Mouse (Mus musculus): ENCODE measurements around the gene Zbed5. TPM values are rescaled to one million over a fixed set of nuclear protein-coding genes. Genes with fewer than 3 reads are reported as not detected.
"Not testable (repeated sequence)": the region's sequence is repeated elsewhere in the genome, so short reads cannot be mapped to it uniquely, and the experiment has no call there.

The Zbed5 gene
- polyA plus RNA-seq, 1 experiment from 2014 or later, result 13.0 TPM

- ATAC-seq (ENCODE audit: low FRiP score), result no peak
- no peaks in the 10 kb centered on the region for H3K4me1 ChIP-seq
Measured at GRCm38 (mm10) chr5:129875098-129875497, 20.4 kb upstream of the Zbed5 start.

GRCm38 (mm10) chr5:129877731-129878455 lies 17.6 kb upstream of the Zbed5 start:
- Histone ChIP-seq H3K36me3 (peaks cover 26% of the 10 kb centered on the region), H3K4me3 (replicated peaks) (no peak overlapping the region), H3K4me2 (no peak overlapping the region), H3K4me1 (no peaks in the 10 kb centered on the region), H3K9ac (replicated peaks) (no peak overlapping the region), H3K27ac (replicated peaks) (no peak overlapping the region), H3K9me3 (replicated peaks) (no peaks in the 10 kb centered on the region), H3K27me3 (replicated peaks) (no peaks in the 10 kb centered on the region)
- 82% methylated on average over 9 of the region's 9 CpGs for WGBS
- no peak for ATAC-seq (ENCODE audit: low FRiP score)

More at GRCm38 (mm10) chr5:129875098-129875497, 20.4 kb upstream of the Zbed5 start:
- no peak overlapping the region for H3K9ac ChIP-seq (replicated peaks)
- peaks cover 2% of the 10 kb centered on the region for H3K36me3 ChIP-seq
- 80% methylated on average over 11 of the region's 11 CpGs for WGBS
- H3K4me3 ChIP-seq (replicated peaks), result no peak overlapping the region
- H3K27me3 ChIP-seq (replicated peaks), result no peaks in the 10 kb centered on the region
- no peaks in the 10 kb centered on the region for H3K9me3 ChIP-seq (replicated peaks)
- no peak overlapping the region for H3K27ac ChIP-seq (replicated peaks)
- H3K4me2 ChIP-seq, result no peak overlapping the region

GRCm38 (mm10) chr5:129878946-129879345 lies 16.6 kb upstream of the Zbed5 start:
- no peaks in the 10 kb centered on the region for H3K9me3 ChIP-seq (replicated peaks)
- no peak overlapping the region for H3K4me3 ChIP-seq (replicated peaks)
- whole genome bisulfite sequencing, result 48% methylated on average over 2 of the region's 2 CpGs
- ATAC-seq (ENCODE audit: low FRiP score), result no peak
- no peaks in the 10 kb centered on the region for H3K27me3 ChIP-seq (replicated peaks)
- peaks cover 6% of the 10 kb centered on the region; the same call in 1 of the 2 replicates for H3K4me1 ChIP-seq
- no peak overlapping the region for H3K9ac ChIP-seq (replicated peaks)
- no peak overlapping the region; the same call in 1 of the 2 replicates for H3K27ac ChIP-seq (replicated peaks)
- no peak overlapping the region for H3K4me2 ChIP-seq
- H3K36me3 ChIP-seq, result peaks cover 32% of the 10 kb centered on the region

- H3K4me1 ChIP-seq, result peaks cover 14% of the 10 kb centered on the region
- H3K9ac ChIP-seq (replicated peaks), result no peak overlapping the region
- no peak overlapping the region for H3K4me2 ChIP-seq
- no peaks in the 10 kb centered on the region for H3K9me3 ChIP-seq (replicated peaks)
- H3K27me3 ChIP-seq (replicated peaks), result no peaks in the 10 kb centered on the region
- ATAC-seq (ENCODE audit: low FRiP score), result no peak
- no peak overlapping the region for H3K27ac ChIP-seq (replicated peaks)
- no peak overlapping the region for H3K4me3 ChIP-seq (replicated peaks)
- 77% methylated on average over 3 of the region's 3 CpGs for WGBS
- H3K36me3 ChIP-seq, result peaks cover 41% of the 10 kb centered on the region
Measured at GRCm38 (mm10) chr5:129879888-129880287, 15.6 kb upstream of the Zbed5 start.

- no peaks in the 10 kb centered on the region for H3K27me3 ChIP-seq (replicated peaks)
- H3K4me2 ChIP-seq, result peak overlapping the region; percentile 88
- H3K9ac ChIP-seq (replicated peaks), result peak overlapping the region; percentile 92
- peaks cover 26% of the 10 kb centered on the region for H3K36me3 ChIP-seq
- 31% methylated on average over 10 of the region's 10 CpGs for WGBS
- peak overlapping the region; percentile 94 for H3K27ac ChIP-seq (replicated peaks)
- no peaks in the 10 kb centered on the region for H3K9me3 ChIP-seq (replicated peaks)
- peak overlapping the region; percentile 88 for H3K4me3 ChIP-seq (replicated peaks)
- peaks cover 34% of the 10 kb centered on the region for H3K4me1 ChIP-seq
- ATAC-seq (ENCODE audit: low FRiP score), result no peak
Measured at GRCm38 (mm10) chr5:129886271-129886670, 9.3 kb upstream of the Zbed5 start.

GRCm38 (mm10) chr5:129886911-129887636 lies 8.4 kb upstream of the Zbed5 start, which contains the start of gene Chchd2:
Chchd2 (minus strand) TSS chr5:129887470.
- ATAC-seq (ENCODE audit: low FRiP score), result peak; percentile 99
- WGBS, result under 1% methylated on average over 46 of the region's 46 CpGs

GRCm38 (mm10) chr5:129890390-129890789 lies 5.1 kb upstream of the Zbed5 start:
- not testable (repeated sequence) for H3K27ac ChIP-seq (replicated peaks); H3K36me3 ChIP-seq; H3K27me3 ChIP-seq (replicated peaks); H3K9ac ChIP-seq (replicated peaks); H3K4me3 ChIP-seq (replicated peaks); ATAC-seq (ENCODE audit: low FRiP score); H3K9me3 ChIP-seq (replicated peaks); H3K4me2 ChIP-seq
- WGBS, result 90% methylated on average over 4 of the region's 7 CpGs
- H3K4me1 ChIP-seq, result peaks cover 18% of the 10 kb centered on the region

More at GRCm38 (mm10) chr5:129886911-129887636, 8.4 kb upstream of the Zbed5 start, which contains the start of gene Chchd2:
- Histone ChIP-seq H3K36me3 (peaks cover 18% of the 10 kb centered on the region), H3K4me2 (peak within 1 kb of the TSS; percentile 88), H3K27me3 (replicated peaks) (no peaks in the 10 kb centered on the region), H3K9me3 (replicated peaks) (no peaks in the 10 kb centered on the region), H3K4me3 (replicated peaks) (peak within 1 kb of the TSS; percentile 88), H3K9ac (replicated peaks) (peak within 1 kb of the TSS; percentile 92), H3K4me1 (peaks cover 34% of the 10 kb centered on the region), H3K27ac (replicated peaks) (peak within 1 kb of the TSS; percentile 94)

GRCm38 (mm10) chr5:129898449-129898848 lies 2.9 kb downstream of the Zbed5 start, which contains the start of gene Phkg1:
Phkg1 (minus strand) TSS chr5:129898549.
- Histone ChIP-seq H3K4me3 (replicated peaks) (no peak within 1 kb of the TSS), H3K27me3 (replicated peaks) (no peaks in the 10 kb centered on the region), H3K4me1 (peaks cover 13% of the 10 kb centered on the region), H3K36me3 (peaks cover 18% of the 10 kb centered on the region), H3K9me3 (replicated peaks) (no peaks in the 10 kb centered on the region), H3K27ac (replicated peaks) (no peak within 1 kb of the TSS), H3K4me2 (no peak within 1 kb of the TSS), H3K9ac (replicated peaks) (no peak within 1 kb of the TSS)
- WGBS, result 98% methylated on average over 1 of the region's 1 CpGs
- ATAC-seq (ENCODE audit: low FRiP score), result no peak

GRCm38 (mm10) chr5:129907775-129908174 lies 12.3 kb downstream of the Zbed5 start:
- ATAC-seq (ENCODE audit: low FRiP score), result no peak
- Histone ChIP-seq H3K27me3 (replicated peaks) (no peaks in the 10 kb centered on the region), H3K9me3 (replicated peaks) (no peaks in the 10 kb centered on the region), H3K36me3 (peaks cover 6% of the 10 kb centered on the region), H3K4me2 (peak overlapping the region; percentile 67), H3K4me3 (replicated peaks) (peak overlapping the region; percentile 71), H3K9ac (replicated peaks) (peak overlapping the region; percentile 82), H3K4me1 (peaks cover 7% of the 10 kb centered on the region), H3K27ac (replicated peaks) (peak overlapping the region; percentile 97)
- 26% methylated on average over 4 of the region's 4 CpGs for WGBS

GRCm38 (mm10) chr5:129908242-129908965 lies 12.9 kb downstream of the Zbed5 start, which contains the start of gene Nupr1l:
Nupr1l (plus strand) TSS chr5:129908540.
- Histone ChIP-seq H3K27ac (replicated peaks) (peak within 1 kb of the TSS; percentile 97), H3K9me3 (replicated peaks) (no peaks in the 10 kb centered on the region), H3K4me2 (peak within 1 kb of the TSS; percentile 67), H3K27me3 (replicated peaks) (no peaks in the 10 kb centered on the region), H3K36me3 (no peaks in the 10 kb centered on the region), H3K4me1 (peaks cover 7% of the 10 kb centered on the region), H3K9ac (replicated peaks) (peak within 1 kb of the TSS; percentile 82), H3K4me3 (replicated peaks) (peak within 1 kb of the TSS; percentile 71)
- WGBS, result under 1% methylated on average over 63 of the region's 63 CpGs
- ATAC-seq (ENCODE audit: low FRiP score), result peak; percentile 96

GRCm38 (mm10) chr5:129909147-129909546 lies 13.6 kb downstream of the Zbed5 start:
- peak overlapping the region; percentile 97 for H3K27ac ChIP-seq (replicated peaks)
- peak overlapping the region; percentile 67 for H3K4me2 ChIP-seq
- no peaks in the 10 kb centered on the region for H3K36me3 ChIP-seq
- H3K27me3 ChIP-seq (replicated peaks), result no peaks in the 10 kb centered on the region
- peak overlapping the region; percentile 82 for H3K9ac ChIP-seq (replicated peaks)
- no peak for ATAC-seq (ENCODE audit: low FRiP score)
- H3K9me3 ChIP-seq (replicated peaks), result no peaks in the 10 kb centered on the region
- 71% methylated on average over 9 of the region's 9 CpGs for WGBS
- H3K4me1 ChIP-seq, result peaks cover 7% of the 10 kb centered on the region
- peak overlapping the region; percentile 71 for H3K4me3 ChIP-seq (replicated peaks)

Data from neural tube, embryonic 15.5 days (tissue).